Mouse (Mus musculus) spleen, postnatal 4 days (tissue): ENCODE measurements around the gene Traf3.

Source experiments
- DNase-seq, 2 experiments: peaks; one replicate each; pipeline ENCODE4 v3.0.0; 2022; ENCODE audit warnings: low spot score in 2 of 2

The Traf3 gene

GRCm38 (mm10) chr12:111251227-111251626 is 85.1 kb downstream of the Traf3 start:
- no peak for DNase-seq

GRCm38 (mm10) chr12:111263650-111264049 is 97.5 kb downstream of the Traf3 start:
- no peak for DNase-seq

DNA sequence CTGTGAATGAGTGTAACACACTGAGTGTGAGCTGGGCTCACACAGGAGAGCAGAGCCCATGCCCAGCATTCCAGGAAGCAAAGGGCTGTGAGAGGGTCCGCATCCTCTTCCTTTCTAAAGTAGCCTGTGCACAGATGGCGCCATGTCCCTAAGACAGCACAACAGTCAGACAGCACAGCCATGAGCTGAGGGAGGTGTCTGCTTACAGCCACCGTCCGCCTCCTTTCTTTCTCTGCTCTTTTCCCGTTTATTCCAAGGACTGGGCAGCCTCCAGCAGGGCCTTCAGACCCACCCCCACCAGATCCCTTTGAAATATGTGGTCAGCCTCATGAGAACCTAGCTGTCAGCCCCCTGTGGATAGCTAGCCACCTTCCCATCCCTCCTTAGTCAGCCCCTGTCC is 99.0 kb downstream of the Traf3 start:
- no peak for DNase-seq

DNA sequence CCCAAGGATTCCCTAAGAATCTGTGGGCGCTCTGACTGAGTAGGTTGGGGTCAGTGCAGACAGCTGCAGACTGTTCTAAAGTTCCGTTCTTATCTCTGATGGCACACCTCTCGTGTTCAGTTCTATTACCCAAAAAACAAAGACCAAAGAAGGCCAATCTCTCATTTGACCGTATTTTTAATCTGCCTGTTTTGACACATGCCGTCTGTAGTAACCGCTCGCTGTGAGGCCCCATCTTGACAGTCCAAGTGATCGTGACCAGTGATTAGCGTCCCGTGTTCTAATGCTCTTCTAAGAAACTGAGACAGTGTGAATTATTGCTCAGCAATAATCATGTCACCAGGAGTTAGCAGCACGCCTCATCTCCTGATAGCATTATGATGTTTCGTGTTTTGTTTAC is 100.4 kb downstream of the Traf3 start:
- no peak for DNase-seq

- DNase-seq = no peak
Observed at GRCm38 (mm10) chr12:111267673-111268325, 101.6 kb downstream of the Traf3 start.

DNA sequence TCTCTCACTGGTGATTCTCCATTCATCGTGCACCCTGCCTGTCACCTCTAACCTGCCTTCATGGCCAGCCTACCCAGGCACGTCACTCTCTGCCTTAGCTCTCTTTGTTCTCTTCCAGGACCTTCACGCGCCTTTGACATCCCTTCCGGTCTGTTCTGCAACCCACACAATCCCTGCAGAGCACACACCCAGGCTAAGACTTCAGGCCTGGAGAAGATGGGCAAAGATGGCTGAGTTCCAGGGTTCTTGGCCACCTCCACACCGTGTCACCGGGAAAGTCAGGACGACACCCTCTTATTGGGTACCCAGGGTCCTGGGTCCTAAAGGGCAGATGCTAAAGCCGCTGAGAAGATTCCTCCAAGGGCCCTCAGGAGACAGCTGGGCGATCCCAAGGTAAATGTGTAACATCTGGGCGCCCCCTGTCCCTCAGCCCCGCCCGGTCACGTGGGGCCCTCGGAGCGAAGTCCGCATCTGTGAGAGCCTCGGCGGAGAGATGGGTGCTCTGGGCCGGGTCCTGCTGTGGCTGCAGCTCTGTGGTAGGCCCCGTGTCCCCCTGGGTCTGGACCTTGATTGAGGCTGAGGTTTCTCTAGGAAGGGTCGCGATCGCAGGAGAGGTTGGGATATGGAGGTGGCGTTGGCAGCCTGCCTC is 104.6 kb downstream of the Traf3 start, which contains the start of gene Amn:
Gene Amn, plus strand, starts transcription at position 467 of the 649 bp plus-strand sequence.
- DNase-seq = no peak

DNA sequence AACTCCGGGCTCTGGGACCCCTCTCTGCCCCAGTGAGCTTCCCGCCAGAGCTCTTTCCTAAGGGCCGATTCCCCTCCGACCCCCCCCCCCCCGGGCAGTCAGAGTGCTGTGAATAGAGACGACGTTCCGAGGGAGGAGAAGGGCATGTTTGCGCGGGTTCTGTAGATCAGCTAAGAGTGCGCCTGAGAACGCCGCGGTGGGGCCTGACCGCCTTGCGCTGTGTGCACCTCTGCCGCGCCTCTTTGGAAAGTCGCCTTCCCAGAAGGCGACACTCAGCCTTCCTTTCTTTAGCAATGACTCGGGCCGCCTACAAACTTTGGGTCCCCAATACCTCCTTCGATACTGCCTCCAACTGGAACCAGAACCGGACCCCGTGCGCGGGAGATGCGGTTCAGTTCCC is 105.2 kb downstream of the Traf3 start:
- DNase-seq = no peak

DNA sequence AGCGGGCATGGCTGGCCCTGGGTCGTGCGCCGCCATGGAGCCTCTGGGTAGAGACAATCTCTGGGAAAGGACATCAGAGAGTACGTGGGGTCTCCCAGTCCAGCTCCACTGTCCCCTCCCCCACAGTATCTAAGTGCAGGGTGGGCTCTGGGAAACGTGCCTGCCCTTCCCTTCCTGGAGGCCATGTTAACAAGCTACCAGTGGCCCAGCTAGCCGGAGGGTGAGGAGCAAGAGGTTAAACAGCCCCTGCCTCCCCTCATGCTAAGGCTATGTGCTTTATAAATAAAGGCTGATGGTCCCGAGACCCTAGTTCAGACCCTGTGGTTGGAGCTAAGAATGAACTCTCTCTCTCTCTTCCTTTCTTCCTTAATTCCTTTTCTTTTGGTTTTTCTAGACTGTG is 105.8 kb downstream of the Traf3 start:
- DNase-seq = no peak

DNA sequence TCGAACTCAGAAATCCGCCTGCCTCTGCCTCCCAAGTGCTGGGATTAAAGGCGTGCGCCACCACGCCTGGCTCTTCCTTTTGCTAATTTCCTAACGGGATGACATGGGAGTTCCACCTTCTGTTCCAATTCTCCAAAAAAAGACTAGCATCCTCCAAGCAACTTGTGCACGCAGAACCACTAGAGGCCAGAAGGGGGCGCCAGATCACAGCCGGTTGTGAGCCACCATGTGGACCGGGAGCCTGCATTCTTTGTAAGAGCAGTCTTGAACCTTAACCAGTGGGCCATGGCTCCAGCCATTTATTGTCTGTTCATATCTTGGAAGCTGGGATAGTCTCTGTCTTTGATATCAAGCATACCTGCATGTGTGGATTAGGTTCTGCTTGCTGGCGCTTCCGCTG is 106.2 kb downstream of the Traf3 start:
- peak; percentile 68 to 90 for DNase-seq

DNA sequence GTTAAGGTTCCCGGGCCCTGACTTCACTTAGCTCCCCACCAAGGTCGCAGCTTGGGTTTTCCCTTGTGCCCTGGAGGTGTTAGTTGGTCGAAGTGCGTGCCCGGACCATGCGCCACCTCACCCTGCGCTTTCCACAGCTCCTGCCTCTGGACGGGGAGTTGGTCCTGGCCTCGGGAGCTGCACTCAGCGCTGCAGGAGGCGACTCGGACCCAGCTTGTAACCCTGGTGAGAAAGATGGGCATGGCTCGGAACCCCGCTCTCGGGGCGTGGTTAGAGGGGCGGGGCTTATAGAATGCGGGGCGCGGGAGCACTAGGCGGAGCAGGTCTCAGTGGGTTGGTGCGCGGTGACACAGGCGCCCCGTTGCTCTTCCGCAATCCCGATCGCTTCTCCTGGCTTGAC is 107.8 kb downstream of the Traf3 start:
- DNase-seq = no peak

DNA sequence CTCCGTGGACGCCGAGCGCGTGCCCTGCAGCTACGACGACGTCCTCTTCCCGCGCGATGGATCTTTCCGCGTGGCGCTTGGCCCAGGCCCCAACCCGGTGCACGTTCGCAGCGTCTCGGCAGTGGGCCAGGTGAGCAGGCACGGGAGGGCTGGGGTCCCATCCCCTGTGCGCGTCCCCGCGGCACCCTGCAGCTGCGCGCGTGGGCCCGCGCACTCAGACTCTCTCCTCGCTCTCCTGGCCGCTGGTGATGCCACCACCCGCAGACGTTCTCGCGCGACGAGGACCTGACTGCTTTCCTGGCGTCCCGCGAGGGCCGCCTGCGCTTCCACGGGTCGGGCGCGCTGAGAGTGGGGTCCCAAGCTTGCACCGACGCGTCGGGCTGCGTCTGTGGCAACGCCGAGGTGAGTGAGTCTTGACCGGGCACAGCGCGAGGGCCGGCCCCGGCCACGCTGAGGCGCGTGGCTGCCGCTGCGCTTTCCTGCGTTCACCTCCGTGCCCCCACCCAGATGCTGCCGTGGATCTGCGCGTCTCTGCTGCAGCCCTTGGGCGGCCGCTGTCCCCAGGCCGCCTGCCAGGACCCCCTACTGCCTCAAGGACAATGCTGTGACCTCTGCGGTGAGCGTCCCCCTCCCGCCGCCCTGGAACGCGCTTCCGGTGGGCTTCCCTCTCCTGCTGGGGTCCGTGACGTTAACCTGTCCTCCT is 108.4 kb downstream of the Traf3 start:
- no peak for DNase-seq

DNA sequence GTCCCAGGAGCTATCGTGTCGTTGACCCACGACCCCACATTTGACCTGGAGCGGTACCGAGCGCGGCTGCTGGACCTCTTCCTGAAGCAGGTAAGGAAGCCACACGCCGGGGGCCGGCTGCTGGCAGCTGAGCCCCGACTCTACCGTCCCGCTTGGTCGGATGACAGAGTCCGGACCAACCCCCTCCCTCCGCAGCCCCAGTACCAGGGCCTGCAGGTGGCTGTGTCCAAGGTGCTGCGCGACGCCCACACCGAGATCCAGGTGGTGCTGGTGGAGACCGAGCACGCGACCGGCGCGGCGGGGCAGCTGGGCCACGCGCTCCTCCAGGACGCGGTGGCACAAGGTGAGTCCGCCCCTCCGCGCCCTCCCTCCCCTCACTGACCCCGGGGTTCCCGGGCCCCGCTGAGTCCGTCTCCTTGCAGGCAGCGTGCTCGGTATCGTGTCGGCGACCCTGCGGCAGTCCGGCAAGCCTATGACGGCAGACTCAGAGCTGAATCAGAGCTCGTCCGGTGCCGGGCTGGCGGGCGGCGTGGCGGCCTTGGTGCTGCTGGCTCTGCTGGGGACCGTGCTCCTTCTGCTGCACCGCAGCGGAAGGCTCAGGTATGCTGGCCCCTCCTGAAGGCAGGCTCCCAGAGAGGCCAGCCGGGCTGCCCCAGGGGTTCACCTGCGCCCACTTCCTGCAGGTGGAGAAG is 109.1 kb downstream of the Traf3 start:
- DNase-seq = no peak

- no peak for DNase-seq
Observed at GRCm38 (mm10) chr12:111276371-111276770, 110.2 kb downstream of the Traf3 start.

DNA sequence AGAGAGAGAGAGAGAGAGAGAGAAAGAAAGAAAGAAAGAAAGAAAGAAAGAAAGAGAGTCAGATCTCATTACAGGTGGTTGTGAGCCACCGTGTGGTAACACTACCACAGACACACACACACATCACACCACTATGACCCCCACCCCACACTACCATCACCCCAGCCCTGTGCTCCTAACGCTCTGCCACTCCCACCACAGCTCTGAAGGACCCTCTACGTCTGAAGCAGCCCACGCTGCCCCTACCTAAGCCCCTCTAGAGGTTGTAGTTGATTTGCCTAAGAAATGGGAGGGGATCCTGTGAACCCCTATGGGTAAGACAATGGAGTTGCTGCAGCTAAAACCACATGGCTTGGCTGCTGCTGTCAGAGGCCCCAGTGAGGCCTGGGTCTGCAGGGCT is 117.4 kb downstream of the Traf3 start:
- no peak for DNase-seq

GRCm38 (mm10) chr12:111284532-111284931 is 118.4 kb downstream of the Traf3 start:
- DNase-seq = no peak

DNA sequence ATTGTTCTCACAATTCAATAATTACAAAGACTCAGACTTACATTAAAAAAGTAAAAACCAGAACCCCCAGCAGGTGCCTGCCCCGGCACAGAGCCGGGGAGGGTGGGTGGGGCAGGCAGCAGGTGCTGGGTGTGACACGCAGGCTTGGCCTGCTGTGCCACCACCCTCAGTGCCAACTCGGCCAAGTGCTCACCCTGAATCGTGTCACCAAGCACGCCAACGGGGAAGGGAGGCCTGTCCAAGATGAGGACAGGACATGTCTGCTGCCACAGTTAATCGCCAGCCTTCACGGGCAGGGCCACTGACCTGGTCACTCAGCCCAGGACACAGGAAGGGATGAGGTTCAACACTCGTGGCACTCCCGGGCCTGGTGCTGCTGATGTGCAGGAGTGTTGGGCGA is 126.9 kb downstream of the Traf3 start:
- no peak for DNase-seq

DNA sequence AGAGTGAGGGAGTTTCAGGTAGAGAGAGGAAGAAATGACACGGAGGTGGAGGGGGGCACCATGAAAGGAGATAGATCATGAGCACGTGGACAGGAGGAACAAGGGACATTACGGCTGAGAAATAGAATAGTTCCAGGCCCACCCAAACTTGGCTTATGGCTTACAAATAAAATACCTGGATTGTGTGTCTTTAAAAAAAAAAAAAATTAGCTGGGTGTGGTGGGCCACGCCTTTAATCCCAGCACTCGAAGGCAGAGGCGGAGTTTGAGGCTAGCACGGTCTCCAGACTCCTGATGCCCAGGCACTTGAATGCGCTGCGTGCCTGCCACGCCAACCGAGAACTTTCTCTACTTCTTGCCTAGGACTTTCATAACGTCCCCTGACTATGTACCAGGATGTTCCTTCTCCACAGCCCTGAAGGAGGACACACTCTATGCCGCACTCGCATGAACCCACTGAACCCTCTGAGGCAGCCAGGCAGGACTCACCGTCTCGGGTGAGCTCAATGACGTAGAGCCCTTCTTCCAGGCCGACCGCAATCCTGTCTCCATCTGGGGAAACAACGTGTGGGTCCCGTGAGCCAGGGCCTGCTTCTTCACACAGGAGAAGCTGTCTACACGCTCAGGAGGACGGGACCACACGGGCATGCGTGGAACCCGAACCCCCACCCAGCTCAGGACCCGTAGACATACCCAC is 135.3 kb downstream of the Traf3 start:
- DNase-seq = no peak

DNA sequence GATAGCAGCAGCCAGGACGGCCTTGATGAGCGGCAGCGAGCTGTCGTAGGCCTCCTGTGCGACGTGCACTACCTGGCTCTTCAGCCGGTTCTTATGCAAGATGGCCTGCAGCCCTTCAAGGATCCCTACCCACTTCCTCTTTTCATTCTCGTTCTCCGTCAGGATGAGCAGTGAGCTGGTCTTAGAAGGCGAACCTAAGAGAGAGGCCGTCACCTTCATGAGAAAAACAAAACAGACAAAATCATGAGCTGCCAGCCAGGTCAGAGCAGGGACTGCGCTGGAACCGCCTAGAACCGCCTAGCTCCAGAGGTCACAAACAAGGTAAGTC is 135.8 kb downstream of the Traf3 start:
- DNase-seq = no peak

DNA sequence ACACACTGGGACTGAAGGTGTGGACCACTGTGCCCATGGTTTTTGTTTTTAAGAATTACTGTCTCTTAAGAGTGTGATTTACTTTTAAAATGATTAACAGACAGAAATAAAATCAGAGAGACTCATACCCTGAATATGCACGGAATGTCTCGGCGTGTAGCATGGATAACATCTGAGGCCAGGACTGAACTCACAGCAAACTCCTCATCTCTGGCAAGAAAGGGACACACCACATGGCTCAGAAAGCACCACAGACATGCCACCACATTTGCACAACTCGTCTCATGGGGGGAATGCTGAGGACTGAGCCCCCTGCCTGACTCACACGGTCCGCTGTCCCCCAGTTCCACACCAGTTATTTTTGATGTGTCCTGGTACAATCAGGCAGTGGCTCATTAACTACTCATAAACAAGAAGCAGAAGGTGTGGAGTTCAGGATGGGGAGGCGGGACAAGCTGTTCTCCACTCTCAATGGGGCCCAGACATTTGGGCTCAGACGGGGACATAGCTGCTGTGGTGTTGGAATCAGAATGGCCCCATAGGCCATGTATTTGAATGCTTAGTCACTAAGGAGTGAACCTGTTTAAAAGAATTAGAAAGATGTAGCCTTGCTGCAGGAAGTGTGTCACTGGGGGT is 137.7 kb downstream of the Traf3 start:
- DNase-seq = no peak

- no peak for DNase-seq
Observed at GRCm38 (mm10) chr12:111306821-111307220, 140.7 kb downstream of the Traf3 start.

DNA sequence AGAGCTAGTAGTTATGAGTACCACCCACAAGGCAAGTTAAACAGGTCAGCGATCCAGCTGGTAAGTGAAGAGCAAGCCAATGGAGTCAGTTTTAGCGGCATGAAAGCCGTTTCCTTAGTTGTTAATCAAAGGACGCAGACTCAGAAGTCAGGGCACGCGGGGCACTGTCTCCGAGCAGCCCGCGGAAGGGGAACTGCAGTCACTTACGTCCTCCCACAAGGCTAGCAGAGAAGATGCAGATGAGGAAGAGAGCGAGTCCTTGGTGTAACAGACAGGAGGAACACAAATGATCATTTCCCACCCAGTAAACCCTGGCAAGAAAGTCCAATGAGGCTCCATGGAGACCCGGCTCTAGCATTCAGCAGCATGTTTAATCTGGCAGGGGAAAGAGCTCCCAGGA is 143.1 kb downstream of the Traf3 start:
- DNase-seq = no peak

- DNase-seq = no peak
Observed at GRCm38 (mm10) chr12:111309931-111310330, 143.8 kb downstream of the Traf3 start.
